Mouse (Mus musculus): Measurements from ENCODE around the gene Macf1. TPM values are rescaled to one million over a fixed set of nuclear protein-coding genes. Genes with fewer than 3 reads are reported as not detected.
A peak's percentile ranks its signal among the peaks of the same experiment; 100 is the strongest.
"Not testable (repeated sequence)": the region's sequence is repeated elsewhere in the genome, so short reads cannot be mapped to it uniquely, and the experiment has no call there.

Gene Macf1
- total RNA-seq, 2 experiments from 2014 or later: 231 to 247 TPM

DNA sequence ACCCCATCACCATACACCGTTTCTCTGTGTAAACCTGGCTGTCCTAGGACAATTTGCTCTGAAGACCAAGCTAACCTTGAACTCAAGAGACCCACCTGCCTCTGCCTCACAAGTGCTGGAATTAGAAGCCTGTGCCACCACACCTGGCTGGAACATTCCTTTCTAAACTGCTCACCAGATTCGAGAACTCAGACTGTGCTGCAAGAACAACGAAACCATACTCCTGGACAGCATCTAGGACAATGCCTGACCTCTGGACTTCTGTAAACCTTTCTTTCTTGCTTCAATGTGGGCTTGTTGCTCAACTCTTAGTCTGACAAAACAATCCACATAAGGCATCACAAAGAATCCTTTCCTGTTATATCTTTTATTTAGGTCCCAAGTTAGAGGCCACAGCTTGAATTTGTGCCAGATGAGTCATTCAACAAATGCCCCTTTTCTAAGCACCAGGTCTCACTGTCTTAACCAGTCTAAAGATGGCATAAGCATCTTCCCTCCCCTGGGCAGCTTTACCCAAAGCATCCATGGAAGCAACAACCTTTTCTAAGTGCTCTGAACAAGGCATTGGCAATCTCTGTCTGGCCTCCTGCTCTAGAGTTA is 38.8 kb downstream of the Macf1 start:
- Histone ChIP-seq H3K4me3 (no peak overlapping the region), H3K27ac (no peak overlapping the region)
- no peak for TF ChIP-seq CTCF (conservative IDR thresholded peaks at IDR 0.05)
- no peak for DNase-seq (ENCODE audit: low spot score in 2 of 2)

DNA sequence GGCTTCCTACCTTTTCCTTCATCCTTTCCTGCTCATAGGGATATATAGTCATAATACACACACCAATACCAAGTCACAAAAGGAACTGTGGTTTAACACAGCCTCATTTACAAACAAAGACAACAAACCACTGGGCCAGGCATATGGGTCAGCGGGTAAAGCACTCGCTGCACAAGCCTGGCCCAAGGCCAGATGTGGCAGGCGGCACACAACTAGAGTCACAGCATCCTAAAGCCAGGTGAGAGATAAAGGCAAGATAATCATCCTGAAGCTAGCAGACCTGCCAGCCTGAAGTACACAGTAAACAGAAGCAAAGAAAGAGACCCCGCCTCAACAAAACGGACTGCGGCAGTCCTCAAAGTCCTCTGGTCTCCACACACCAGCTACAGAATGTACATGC is 40.6 kb downstream of the Macf1 start:
- no peak for DNase-seq (ENCODE audit: low spot score in 2 of 2)
- Histone ChIP-seq H3K4me3 (no peak overlapping the region), H3K27ac (no peak overlapping the region)
- no peak for TF ChIP-seq CTCF (conservative IDR thresholded peaks at IDR 0.05)

GRCm38 (mm10) chr4:123642877-123643276 is 41.3 kb downstream of the Macf1 start:
- DNase-seq (ENCODE audit: low spot score in 2 of 2): no peak
- Histone ChIP-seq H3K27ac (no peak overlapping the region; the same call in 1 of the 2 replicates), H3K4me3 (no peak overlapping the region)
- TF ChIP-seq CTCF (conservative IDR thresholded peaks at IDR 0.05): no peak

DNA sequence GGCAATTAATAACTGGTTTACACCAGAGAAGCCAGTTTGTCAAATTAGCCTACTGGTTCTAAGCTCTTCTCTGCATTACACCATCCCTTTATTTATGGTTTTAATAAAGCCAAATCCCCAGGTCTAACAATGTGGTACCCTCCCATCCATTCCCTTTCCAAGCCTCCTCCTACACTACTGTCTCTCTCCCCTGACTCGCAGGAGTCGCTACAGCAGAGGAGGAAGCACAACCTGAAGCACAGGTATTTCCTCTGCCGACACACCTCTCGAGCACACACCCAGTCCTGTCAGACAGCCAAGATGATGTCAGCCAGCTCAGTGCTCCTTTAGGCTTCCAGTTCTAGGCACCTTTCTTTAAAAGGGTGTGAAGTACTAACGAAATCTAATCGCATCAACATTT is 47.0 kb downstream of the Macf1 start:
- TF ChIP-seq CTCF (conservative IDR thresholded peaks at IDR 0.05): no peak
- no peak overlapping the region for H3K4me3 ChIP-seq
- H3K27ac ChIP-seq: no peak overlapping the region
- no peak for DNase-seq (ENCODE audit: low spot score in 2 of 2)

DNA sequence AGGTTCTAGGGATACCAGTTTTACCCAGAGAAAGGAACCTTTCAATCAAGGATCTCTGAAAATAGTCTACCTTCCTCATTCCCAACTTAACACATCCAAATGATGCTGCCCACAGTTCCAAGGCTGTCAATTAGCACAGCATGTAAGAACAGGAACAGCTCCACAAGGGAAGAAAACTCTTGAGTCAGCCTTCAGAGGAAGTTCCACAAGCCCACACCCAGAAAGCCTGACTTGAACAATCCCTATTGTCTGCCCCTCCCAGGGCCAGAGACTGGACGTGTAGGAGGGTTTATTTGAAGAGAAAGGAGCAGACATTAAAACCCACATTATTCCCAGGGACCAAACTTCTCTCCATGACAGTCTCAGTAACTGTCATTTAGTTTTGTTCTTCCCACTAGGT is 48.7 kb downstream of the Macf1 start:
- TF ChIP-seq CTCF (conservative IDR thresholded peaks at IDR 0.05): no peak
- DNase-seq (ENCODE audit: low spot score in 2 of 2): no peak
- H3K27ac ChIP-seq: no peak overlapping the region
- H3K4me3 ChIP-seq: no peak overlapping the region

DNA sequence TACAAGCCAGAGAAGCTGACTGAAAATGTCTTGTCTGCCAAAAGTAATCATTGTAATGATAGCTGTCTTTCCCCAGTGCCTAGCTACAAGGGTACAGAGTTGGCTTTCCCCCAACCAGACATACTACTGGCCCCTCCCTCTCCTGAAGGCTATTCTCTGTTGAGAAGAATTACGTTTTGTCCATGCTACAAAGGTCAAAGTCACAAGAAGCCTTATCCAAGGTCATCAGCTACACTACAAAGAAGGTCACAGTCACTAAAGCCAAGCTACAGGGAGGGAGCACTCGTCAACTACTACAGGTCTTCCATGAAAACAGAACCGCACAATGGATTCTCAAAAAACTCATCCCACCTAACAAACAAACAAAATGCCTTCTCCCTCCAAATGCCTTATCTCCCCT is 49.7 kb downstream of the Macf1 start:
- no peak for TF ChIP-seq CTCF (conservative IDR thresholded peaks at IDR 0.05)
- Histone ChIP-seq H3K27ac (peak overlapping the region; percentile 56), H3K4me3 (no peak overlapping the region)

DNA sequence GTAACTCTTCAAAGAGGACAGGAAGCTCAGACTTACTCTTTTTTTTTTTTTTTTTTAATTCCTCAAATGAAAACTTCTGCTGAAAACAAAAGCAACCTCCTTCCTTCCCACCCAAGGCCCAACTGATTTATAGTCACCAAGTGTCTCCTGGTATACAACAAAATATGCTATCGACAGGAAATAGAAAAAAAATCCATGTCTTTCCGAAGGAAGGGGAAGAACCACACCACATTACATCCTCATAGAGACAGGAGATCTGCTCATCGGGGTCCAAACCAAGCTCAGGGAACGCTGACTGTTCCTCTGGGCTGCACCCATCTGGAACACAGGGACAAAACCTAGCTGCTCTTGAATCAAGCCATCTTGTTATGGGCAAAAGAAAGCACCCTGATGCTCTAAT is 50.3 kb downstream of the Macf1 start:
- DNase-seq (ENCODE audit: low spot score in 2 of 2): no peak
- Histone ChIP-seq H3K4me3 (no peak overlapping the region), H3K27ac (peak overlapping the region; percentile 56)
- TF ChIP-seq CTCF (conservative IDR thresholded peaks at IDR 0.05): no peak

More for the DNA sequence above, 49.7 kb downstream of the Macf1 start:
- no peak for DNase-seq (ENCODE audit: low spot score in 2 of 2)

- DNase-seq (ENCODE audit: low spot score in 2 of 2): no peak
- TF ChIP-seq CTCF (conservative IDR thresholded peaks at IDR 0.05): peak; percentile 75
- Histone ChIP-seq H3K4me3 (no peak overlapping the region), H3K27ac (peak overlapping the region; percentile 56; the same call in 1 of the 2 replicates)
Observed at GRCm38 (mm10) chr4:123633370-123633769, 50.8 kb downstream of the Macf1 start.

DNA sequence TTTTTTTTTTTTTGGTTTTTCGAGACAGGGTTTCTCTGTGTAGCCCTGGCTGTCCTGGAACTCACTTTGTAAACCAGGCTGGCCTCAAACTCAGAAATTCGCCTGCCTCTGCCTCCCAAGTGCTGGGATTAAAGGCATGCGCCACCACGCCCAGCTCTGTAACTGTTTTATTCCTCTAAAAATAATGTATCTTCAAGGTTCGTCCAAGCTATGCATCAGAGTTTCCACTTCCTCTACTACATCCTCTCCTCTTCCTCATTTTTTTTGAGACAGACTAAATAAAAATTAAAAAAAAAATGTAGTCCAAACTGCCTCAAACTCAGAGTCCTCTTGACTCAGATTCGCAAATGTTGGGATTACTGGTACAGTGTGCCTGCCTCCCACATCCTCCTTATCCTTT is 52.0 kb downstream of the Macf1 start:
- not testable (repeated sequence) for DNase-seq (ENCODE audit: low spot score in 2 of 2); H3K4me3 ChIP-seq; H3K27ac ChIP-seq

- DNase-seq (ENCODE audit: low spot score in 2 of 2): no peak
- TF ChIP-seq CTCF (conservative IDR thresholded peaks at IDR 0.05): no peak
- no peak overlapping the region for H3K27ac ChIP-seq
Observed at GRCm38 (mm10) chr4:123631654-123632053, 52.5 kb downstream of the Macf1 start.

GRCm38 (mm10) chr4:123627683-123628082 is 56.5 kb downstream of the Macf1 start:
- Histone ChIP-seq H3K27ac (no peak overlapping the region), H3K4me3 (no peak overlapping the region)
- peak; percentile 63 for TF ChIP-seq CTCF (conservative IDR thresholded peaks at IDR 0.05)
- DNase-seq (ENCODE audit: low spot score in 2 of 2): no peak

More at GRCm38 (mm10) chr4:123631654-123632053, 52.5 kb downstream of the Macf1 start:
- no peak overlapping the region for H3K4me3 ChIP-seq

DNA sequence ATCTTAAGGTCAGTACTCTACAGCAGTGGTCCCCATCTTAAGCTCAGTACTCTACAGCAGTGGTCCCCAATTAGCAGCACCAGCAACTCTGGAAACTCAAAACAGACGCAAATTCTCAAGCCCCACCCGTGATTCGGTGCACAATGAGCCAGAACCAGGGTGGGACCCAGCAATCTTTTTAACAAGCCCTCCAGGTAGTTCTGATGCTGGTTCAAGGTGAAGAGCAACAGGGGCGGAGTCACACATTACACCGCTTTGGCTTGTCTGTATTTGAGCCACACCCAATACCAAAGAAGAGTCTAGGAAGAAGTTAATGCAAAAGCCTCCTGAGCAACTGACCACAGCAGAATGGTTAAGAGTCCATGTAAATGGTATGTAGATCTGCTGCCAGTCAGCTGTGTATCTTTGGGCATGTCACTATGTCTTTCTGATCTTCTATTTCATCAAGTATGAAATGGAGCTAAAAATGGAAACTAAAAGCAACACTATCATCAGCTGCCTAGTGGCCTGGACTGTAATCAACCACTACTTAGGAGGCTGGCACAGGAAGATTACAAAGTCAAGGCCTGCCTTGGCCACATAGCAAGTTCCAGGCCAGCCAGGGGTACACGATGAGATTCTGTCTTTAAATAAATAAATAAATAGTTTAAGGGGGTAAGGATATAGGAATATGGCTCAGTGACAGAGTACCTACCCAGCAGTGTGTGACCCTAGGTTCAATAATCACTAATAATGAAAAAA is 58.7 kb downstream of the Macf1 start:
- Histone ChIP-seq H3K27ac (no peak overlapping the region), H3K4me3 (no peak overlapping the region)
- TF ChIP-seq CTCF (conservative IDR thresholded peaks at IDR 0.05): no peak
- no peak for DNase-seq (ENCODE audit: low spot score in 2 of 2)

- no peak overlapping the region for H3K4me3 ChIP-seq
- DNase-seq (ENCODE audit: low spot score in 2 of 2): no peak
- TF ChIP-seq CTCF (conservative IDR thresholded peaks at IDR 0.05): no peak
- H3K27ac ChIP-seq: peak overlapping the region; percentile 83
Observed at GRCm38 (mm10) chr4:123624438-123624837, 59.7 kb downstream of the Macf1 start.

DNA sequence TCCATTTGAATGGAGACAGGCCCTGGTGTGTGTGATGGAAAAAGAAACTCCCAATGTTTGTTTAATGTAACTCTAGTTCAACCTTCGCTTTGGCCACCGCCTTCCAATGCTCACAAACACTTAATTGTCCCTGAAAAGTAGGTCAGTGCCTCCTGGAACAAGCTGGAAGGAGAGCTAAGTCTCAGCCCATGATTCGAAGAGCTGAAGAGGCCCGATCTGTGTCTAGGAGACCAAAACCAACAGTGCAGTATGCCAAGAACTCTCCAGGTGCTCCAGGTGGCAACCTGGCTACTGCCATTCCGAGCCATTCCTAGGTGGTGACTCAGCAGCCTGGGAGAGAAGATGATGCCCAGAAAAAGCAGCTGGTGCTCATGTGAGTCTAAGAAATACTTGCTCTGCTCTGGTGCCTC is 60.4 kb downstream of the Macf1 start:
- Histone ChIP-seq H3K27ac (peak overlapping the region; percentile 83), H3K4me3 (no peak overlapping the region)

More for the DNA sequence above, 60.4 kb downstream of the Macf1 start:
- no peak for DNase-seq (ENCODE audit: low spot score in 2 of 2)
- TF ChIP-seq CTCF (conservative IDR thresholded peaks at IDR 0.05): no peak
